Mouse (Mus musculus) liver, postnatal 0 days (tissue): ENCODE measurements around the gene Elmo1. TPM values are rescaled to one million over a fixed set of nuclear protein-coding genes. Genes with fewer than 3 reads are reported as not detected.

Source experiments
- ATAC-seq: fragments of 200-750 bp; cut with Nextera tagmentation; 2 replicates; pipeline ENCODE4 v1.8.0; 2017; ENCODE audit warnings: mild to moderate bottlenecking, moderate library complexity
- DNase-seq: peaks from one replicate; pipeline ENCODE4 v3.0.0-alpha.2; 2016
- H3K27ac ChIP-seq: fragments of 300-500 bp; sonication (generic); 2 replicates; pipeline ENCODE4 v1.5.1; 2014; ENCODE audit warnings: antibody characterized with exemption, moderate library complexity, mild to moderate bottlenecking, low read depth
- H3K27me3 ChIP-seq: fragments of 300-500 bp; sonication (generic); 2 replicates; pipeline ENCODE4 v1.6.1; 2014; ENCODE audit warnings: low read length, control low read depth, mixed read lengths; ENCODE audit not compliant: insufficient read depth
- H3K36me3 ChIP-seq: fragments of 300-500 bp; sonication (generic); replicated peaks from 2 replicates; pipeline ENCODE4 v1.6.1; 2014; ENCODE audit warnings: mild to moderate bottlenecking, control low read depth, low read length, moderate library complexity, mixed read lengths; ENCODE audit not compliant: insufficient read depth
- H3K4me1 ChIP-seq: fragments of 300-500 bp; sonication (generic); 2 replicates; pipeline ENCODE4 v1.6.1; 2014; ENCODE audit warnings: antibody characterized with exemption, mild to moderate bottlenecking, control low read depth; ENCODE audit not compliant: insufficient read depth
- H3K4me2 ChIP-seq: fragments of 300-500 bp; sonication (generic); 2 replicates; pipeline ENCODE4 v1.6.1; 2014; ENCODE audit warnings: low read depth, mild to moderate bottlenecking, low read length, moderate library complexity, mixed read lengths
- H3K4me3 ChIP-seq: fragments of 300-500 bp; sonication (generic); 2 replicates; pipeline ENCODE4 v1.5.1; 2014; ENCODE audit warnings: low read depth, low read length
- H3K9ac ChIP-seq: fragments of 300-500 bp; sonication (generic); replicated peaks from 2 replicates; pipeline ENCODE4 v1.6.1; 2014; ENCODE audit warnings: mild to moderate bottlenecking, moderate library complexity
- H3K9me3 ChIP-seq: fragments of 300-500 bp; sonication (generic); 2 replicates; pipeline ENCODE4 v1.6.1; 2016; ENCODE audit warnings: mild to moderate bottlenecking, control low read depth, low read length, mixed read lengths
- CTCF ChIP-seq: sonication (generic); IDR thresholded peaks from 2 replicates; pipeline ENCODE4 v1.5.1; 2016; ENCODE audit warnings: antibody characterized with exemption, low read depth
- EP300 ChIP-seq: IDR thresholded peaks from 2 replicates; pipeline ENCODE4 v1.6.1; 2016; ENCODE audit warnings: antibody characterized with exemption, low read depth, mild to moderate bottlenecking
- WGBS: fragments of 180-500 bp; shearing (Covaris S2); extraction: QIAGEN DNeasy Blood & Tissue Kit; methylation state at CpG from one replicate; pipeline ENCODE4 v1.1.7; 2014; ENCODE audit not compliant: insufficient replicate concordance; 5-methylcytosine and 5-hydroxymethylcytosine counted together
- polyA plus RNA-seq: library from polyadenylated mRNA; unstranded; fragments of >200 nt; fragmentation: Nextera tagmentation; extraction: Ambion mirVana; gene quantifications from 2 replicates; pipeline ENCODE4 v1.2.1, GENCODE M21; 2015

Elmo1 gene
- polyA plus RNA-seq, 1 experiment from 2014 or later, result 3.1 TPM

DNA sequence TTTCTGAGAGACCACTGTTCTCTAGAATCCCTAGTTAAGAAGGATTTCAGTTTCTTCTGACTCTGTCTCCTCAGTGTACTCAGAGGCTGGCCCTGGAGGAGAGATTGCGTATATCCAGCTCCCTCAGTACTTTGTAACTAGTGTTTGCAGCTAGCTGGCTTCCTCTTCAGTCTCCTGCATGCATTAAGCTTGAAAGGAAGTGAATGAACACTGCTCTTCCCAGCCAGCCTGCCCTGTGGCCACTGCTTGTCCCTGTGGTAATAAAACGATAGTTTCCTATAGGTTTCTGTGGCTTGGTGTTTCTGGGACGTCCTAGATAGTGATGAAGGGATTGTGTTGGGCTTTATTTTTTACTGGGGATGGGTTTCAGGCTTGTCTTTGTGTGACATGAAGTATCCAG is 148.3 kb downstream of the Elmo1 start:
- H3K27ac ChIP-seq, result no peak overlapping the region
- no peaks in the 10 kb centered on the region for H3K27me3 ChIP-seq
- H3K4me2 ChIP-seq, result no peak overlapping the region
- TF ChIP-seq CTCF (no peak), EP300 (no peak)
- no peak for ATAC-seq
- no peaks in the 10 kb centered on the region for H3K4me1 ChIP-seq
- H3K9ac ChIP-seq, result no peak overlapping the region
- no peaks in the 10 kb centered on the region for H3K9me3 ChIP-seq
- no peaks in the 10 kb centered on the region for H3K36me3 ChIP-seq
- H3K4me3 ChIP-seq, result no peak overlapping the region
- DNase-seq, result no peak
- 47% methylated on average over 3 of the region's 3 CpGs for WGBS

DNA sequence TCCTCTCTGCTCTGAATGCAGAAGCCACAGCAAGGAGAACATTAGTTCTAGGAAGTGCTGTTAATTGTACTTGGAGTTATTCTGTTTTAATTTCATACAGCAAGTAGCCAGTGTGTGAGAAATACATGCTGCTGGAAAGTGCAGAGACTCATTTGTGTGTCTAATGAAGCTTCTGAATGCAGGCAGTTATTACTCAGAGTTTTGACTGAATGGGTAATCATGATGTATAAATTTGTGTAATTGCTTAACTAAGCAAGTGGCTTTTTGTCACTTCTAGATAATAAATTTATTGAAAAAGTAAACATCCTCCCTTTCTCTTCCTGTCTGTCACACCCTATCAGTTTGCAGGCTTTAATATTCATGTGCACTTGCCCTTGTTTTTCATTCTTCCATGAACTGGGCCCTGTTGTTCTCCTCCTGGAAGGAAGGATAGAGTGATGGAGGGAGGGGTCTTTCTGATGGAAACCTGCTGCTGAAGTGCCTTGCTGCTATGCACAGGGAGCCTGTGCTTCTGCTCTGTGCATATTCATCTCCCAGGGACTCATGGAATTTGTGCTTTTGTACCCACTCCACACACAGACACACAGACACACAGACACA is 159.8 kb downstream of the Elmo1 start:
- H3K4me3 ChIP-seq, result no peak overlapping the region
- no peak overlapping the region for H3K27ac ChIP-seq
- no peaks in the 10 kb centered on the region for H3K27me3 ChIP-seq
- H3K4me2 ChIP-seq, result no peak overlapping the region
- H3K4me1 ChIP-seq, result no peaks in the 10 kb centered on the region
- DNase-seq (no peak), ATAC-seq (no peak)
- TF ChIP-seq CTCF (no peak), EP300 (no peak)
- no peaks in the 10 kb centered on the region for H3K9me3 ChIP-seq
- H3K9ac ChIP-seq, result no peak overlapping the region
- H3K36me3 ChIP-seq, result no peaks in the 10 kb centered on the region; the same call in 1 of the 2 replicates

DNA sequence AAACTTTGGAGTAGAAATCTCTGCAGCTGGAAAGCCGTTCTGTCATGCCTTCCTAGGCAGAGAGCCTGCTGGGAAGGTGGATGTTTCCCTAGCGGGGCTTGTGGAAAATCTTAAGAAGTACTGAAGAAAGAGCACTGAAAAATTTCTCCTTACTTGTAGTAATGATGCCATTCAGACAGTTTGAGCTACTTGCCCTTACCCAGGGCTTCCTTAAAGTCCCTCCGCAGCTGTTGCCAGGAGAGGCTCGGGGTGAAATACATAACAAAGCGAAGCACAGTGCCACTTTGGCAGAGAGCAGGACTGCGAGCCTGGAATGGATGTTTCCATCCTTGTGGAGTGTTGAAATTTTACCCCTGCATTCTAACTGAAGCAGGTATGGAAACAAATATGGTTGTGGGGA is 164.5 kb downstream of the Elmo1 start:
- no peaks in the 10 kb centered on the region for H3K27me3 ChIP-seq
- H3K36me3 ChIP-seq, result no peaks in the 10 kb centered on the region; the same call in 1 of the 2 replicates
- H3K4me1 ChIP-seq, result no peaks in the 10 kb centered on the region
- DNase-seq, result no peak
- H3K9ac ChIP-seq, result no peak overlapping the region
- no peaks in the 10 kb centered on the region for H3K9me3 ChIP-seq
- ATAC-seq, result no peak
- no peak for TF ChIP-seq CTCF
- no peak for TF ChIP-seq EP300
- no peak overlapping the region for H3K4me2 ChIP-seq
- WGBS, result 86% methylated on average over 6 of the region's 6 CpGs
- no peak overlapping the region for H3K27ac ChIP-seq
- H3K4me3 ChIP-seq, result no peak overlapping the region

DNA sequence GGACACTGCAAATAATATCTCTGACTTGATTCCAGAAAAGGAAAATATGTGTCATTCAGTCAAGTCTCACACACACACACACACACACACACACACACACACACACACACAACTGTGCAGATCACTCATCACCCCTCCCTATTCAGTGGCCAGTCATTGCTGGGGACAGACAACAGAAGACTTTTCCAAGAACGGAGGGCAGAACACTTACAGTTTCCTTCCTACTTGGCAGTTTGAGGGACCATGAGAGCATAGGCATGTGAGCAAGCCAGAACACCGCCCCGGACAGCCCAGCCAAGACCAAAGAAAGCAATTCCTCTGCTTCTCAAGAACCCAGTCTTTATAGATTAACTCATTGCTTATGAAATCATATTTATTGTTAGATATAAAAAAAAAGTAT is 165.0 kb downstream of the Elmo1 start:
- 87% methylated on average over 3 of the region's 3 CpGs for WGBS
- H3K4me1 ChIP-seq, result no peaks in the 10 kb centered on the region
- no peak overlapping the region for H3K4me2 ChIP-seq
- H3K27me3 ChIP-seq, result no peaks in the 10 kb centered on the region
- no peak overlapping the region for H3K9ac ChIP-seq
- no peak overlapping the region for H3K27ac ChIP-seq
- ATAC-seq, result no peak
- TF ChIP-seq CTCF (no peak), EP300 (no peak)
- no peaks in the 10 kb centered on the region; the same call in 1 of the 2 replicates for H3K36me3 ChIP-seq
- H3K4me3 ChIP-seq, result no peak overlapping the region
- no peak for DNase-seq
- no peaks in the 10 kb centered on the region for H3K9me3 ChIP-seq

DNA sequence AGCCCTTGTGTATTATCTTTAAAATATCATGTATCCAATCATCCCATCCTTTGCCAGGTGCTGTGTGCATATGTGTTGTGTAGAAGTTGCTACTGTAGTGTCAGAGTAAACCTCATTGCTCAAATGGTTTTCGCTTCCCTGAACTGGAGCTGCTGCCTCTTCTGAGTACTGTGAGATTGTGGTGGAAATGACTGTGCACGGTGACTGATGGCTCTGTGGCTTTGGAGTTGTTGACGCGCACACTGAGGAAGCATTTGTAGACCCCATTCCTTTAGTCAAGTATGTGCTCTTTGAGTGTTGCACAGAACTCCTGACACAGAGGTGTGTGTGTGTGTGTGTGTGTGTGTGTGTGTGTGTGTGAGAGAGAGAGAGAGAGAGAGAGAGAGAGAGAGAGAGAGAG is 166.2 kb downstream of the Elmo1 start:
- Histone ChIP-seq H3K4me2 (no peak overlapping the region), H3K4me3 (no peak overlapping the region), H3K9ac (no peak overlapping the region), H3K4me1 (no peaks in the 10 kb centered on the region), H3K9me3 (no peaks in the 10 kb centered on the region), H3K27ac (no peak overlapping the region), H3K27me3 (no peaks in the 10 kb centered on the region), H3K36me3 (no peaks in the 10 kb centered on the region; the same call in 1 of the 2 replicates)
- DNase-seq (no peak), ATAC-seq (no peak)
- TF ChIP-seq EP300, result no peak
- TF ChIP-seq CTCF, result no peak
- WGBS, result 77% methylated on average over 4 of the region's 4 CpGs

DNA sequence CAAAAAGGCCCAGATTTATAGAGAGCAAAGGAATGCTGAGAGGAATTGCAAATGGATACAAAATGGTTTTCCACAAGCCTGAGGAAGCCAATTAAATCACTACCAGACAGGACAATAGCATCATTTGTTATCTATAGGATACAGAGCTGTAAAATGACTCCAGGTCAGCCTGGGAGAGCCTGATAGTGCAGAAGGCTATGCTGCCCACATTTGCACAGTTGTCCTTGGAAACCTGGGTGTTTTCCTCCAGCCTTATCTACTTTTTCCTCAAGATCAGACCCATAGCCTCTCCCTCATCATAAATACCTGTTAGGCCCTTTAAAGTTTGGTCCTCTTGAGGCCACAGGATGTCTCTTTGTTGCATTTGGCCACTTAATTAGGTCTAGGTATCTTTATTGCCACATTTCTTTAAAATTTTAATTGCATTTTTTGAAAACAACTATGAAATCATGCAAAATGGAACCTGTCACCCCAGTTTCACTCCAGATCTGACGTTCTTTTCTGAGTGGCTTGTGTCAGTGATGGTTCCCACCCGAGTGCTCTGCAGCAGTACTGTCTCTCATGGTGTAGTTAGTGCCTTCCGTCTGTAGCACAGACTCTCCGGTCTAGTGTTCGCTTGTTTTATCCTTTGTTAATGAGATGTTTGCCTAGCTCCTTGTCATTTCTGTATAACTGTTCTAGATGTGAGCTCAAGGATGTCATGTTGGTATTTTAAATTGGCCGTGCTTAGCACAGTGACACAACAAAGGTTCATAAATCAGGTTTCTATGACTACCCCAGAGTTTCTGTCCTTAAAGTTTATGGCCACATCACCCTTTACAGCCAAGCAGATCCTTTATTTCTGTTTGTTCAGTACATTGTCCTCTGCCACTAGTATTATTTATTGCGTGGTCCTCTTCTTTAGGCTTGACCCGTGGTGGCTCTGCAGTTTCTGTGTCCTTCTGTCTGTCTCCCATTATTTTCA is 167.4 kb downstream of the Elmo1 start:
- H3K9ac ChIP-seq, result no peak overlapping the region
- H3K4me1 ChIP-seq, result no peaks in the 10 kb centered on the region
- H3K27me3 ChIP-seq, result no peaks in the 10 kb centered on the region
- no peak overlapping the region for H3K4me3 ChIP-seq
- H3K4me2 ChIP-seq, result no peak overlapping the region
- no peaks in the 10 kb centered on the region; the same call in none of the 2 replicates for H3K36me3 ChIP-seq
- no peak for DNase-seq
- TF ChIP-seq EP300, result no peak
- no peak for TF ChIP-seq CTCF
- no peak for ATAC-seq
- WGBS, result 78% methylated on average over 8 of the region's 8 CpGs
- H3K9me3 ChIP-seq, result 0 out of 2 replicates have a peak, but pooled peaks cover 2% of the 10 kb centered on the region
- H3K27ac ChIP-seq, result no peak overlapping the region
